Mouse (Mus musculus): ENCODE data around the gene Dck. TPM values are rescaled to one million over a fixed set of nuclear protein-coding genes. Genes with fewer than 3 reads are reported as not detected.
"Not testable (repeated sequence)": the region's sequence is repeated elsewhere in the genome, so short reads cannot be mapped to it uniquely, and the experiment has no call there.

Dck gene
- 90.6 and 96.1 TPM in 2 replicates for polyA plus RNA-seq (2015; fragmentation: Nextera tagmentation; extraction: Ambion mirVana)

- under 1% methylated on average over 51 of the region's 51 CpGs for WGBS (ENCODE audit: insufficient replicate concordance)
- peak within 1 kb of the TSS; percentile 82 for H3K4me3 ChIP-seq (replicated peaks)
- peak; percentile 98 for ATAC-seq (ENCODE audit: insufficient read depth)
- peaks cover 26% of the 10 kb centered on the region for H3K36me3 ChIP-seq (replicated peaks)
- peak within 1 kb of the TSS; percentile 69 for H3K4me2 ChIP-seq
- peak within 1 kb of the TSS; percentile 94 for H3K27ac ChIP-seq (replicated peaks)
- peaks cover 49% of the 10 kb centered on the region for H3K4me1 ChIP-seq (replicated peaks)
- no peaks in the 10 kb centered on the region for H3K27me3 ChIP-seq
- peak within 1 kb of the TSS; percentile 93 for H3K9ac ChIP-seq
- no peaks in the 10 kb centered on the region for H3K9me3 ChIP-seq (replicated peaks)
These were observed at the start of gene Dck for GRCm38 (mm10) chr5:88764987-88765481. Gene Dck, plus strand, starts transcription at chr5:88764996.

DNA sequence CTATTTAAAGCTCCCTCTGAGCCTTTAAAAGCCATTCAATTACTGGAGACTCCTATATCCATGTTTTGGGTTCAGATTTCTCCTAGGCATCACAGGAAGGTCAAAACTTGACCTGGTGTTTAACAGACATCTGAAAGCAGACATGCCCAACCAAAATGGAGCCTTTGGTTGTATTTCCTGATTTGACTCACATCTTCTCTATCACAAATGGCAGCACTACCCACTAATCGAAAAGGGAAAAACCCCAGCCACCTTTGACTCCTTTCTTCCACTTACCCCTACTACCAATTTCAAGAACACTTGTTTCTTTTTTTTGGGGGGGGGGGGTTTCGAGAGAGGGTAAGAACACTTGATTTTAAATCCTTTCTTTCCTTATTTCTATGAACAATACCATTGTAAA is 47.8 kb upstream of the Dck start:
- H3K4me3 ChIP-seq (replicated peaks) = no peak overlapping the region
- H3K4me1 ChIP-seq (replicated peaks) = peaks cover 10% of the 10 kb centered on the region
- 79% methylated on average over 2 of the region's 2 CpGs for WGBS (ENCODE audit: insufficient replicate concordance)
- H3K9ac ChIP-seq = no peak overlapping the region
- no peak overlapping the region for H3K27ac ChIP-seq (replicated peaks)
- H3K36me3 ChIP-seq (replicated peaks) = no peaks in the 10 kb centered on the region
- no peak overlapping the region for H3K4me2 ChIP-seq
- no peak for ATAC-seq (ENCODE audit: insufficient read depth)
- H3K9me3 ChIP-seq (replicated peaks) = no peaks in the 10 kb centered on the region
- H3K27me3 ChIP-seq = no peaks in the 10 kb centered on the region

DNA sequence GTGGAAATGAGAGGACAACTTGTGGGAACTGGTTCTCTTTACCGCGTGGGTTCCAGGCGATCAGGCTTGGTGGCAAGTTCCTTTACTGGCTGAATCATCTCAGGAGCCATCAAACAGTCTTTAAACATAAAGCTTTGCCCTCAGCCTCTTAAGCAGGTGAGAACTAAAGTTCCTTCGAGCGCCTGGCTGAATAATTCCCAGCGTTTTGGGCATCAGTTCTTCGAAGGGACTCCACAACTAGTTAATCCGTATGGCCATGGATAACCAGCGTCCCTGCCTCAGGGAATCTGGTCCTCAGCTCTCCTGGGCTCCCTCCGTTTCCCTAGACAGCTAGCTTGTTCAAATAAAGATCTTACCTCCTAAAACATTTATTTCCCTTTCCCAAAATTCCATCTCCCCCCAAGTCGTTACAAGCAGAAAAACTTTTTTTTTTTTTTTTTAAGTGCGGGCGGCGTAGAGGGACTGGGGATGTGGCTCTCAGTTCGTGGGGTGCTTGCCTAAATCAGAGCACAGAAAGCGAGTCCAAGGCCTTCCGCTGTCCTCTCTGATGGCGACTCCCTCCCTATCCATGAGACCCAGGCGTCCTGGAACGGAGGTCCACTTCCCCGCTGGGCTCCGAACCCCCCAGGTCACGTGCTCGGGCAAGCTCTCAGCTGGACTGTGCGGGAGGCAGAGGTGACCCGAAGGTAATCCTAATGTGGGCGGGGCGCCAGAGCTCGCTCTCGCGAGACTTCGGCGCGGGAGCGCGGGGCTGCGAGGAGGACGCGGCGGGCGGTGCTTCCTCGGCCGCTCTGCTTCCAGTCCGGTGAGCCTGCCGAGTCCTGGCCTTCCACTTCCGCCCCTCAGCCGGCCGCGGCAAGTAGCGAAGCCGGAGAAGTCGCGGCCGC is 44.4 kb upstream of the Dck start, which contains the start of gene Mob1b:
TSS of gene Mob1b (plus strand) at position 740 of the 887 bp plus-strand sequence.
- under 1% methylated on average over 52 of the region's 54 CpGs for whole genome bisulfite sequencing (ENCODE audit: insufficient replicate concordance)
- Histone ChIP-seq H3K4me3 (replicated peaks) (peak within 1 kb of the TSS; percentile 100), H3K9me3 (replicated peaks) (no peaks in the 10 kb centered on the region), H3K9ac (peak within 1 kb of the TSS; percentile 97), H3K36me3 (replicated peaks) (no peaks in the 10 kb centered on the region; the same call in 1 of the 2 replicates), H3K4me2 (peak within 1 kb of the TSS; percentile 80), H3K4me1 (replicated peaks) (peaks cover 41% of the 10 kb centered on the region), H3K27me3 (no peaks in the 10 kb centered on the region), H3K27ac (replicated peaks) (peak within 1 kb of the TSS; percentile 96)
- ATAC-seq (ENCODE audit: insufficient read depth) = peak; percentile 86

DNA sequence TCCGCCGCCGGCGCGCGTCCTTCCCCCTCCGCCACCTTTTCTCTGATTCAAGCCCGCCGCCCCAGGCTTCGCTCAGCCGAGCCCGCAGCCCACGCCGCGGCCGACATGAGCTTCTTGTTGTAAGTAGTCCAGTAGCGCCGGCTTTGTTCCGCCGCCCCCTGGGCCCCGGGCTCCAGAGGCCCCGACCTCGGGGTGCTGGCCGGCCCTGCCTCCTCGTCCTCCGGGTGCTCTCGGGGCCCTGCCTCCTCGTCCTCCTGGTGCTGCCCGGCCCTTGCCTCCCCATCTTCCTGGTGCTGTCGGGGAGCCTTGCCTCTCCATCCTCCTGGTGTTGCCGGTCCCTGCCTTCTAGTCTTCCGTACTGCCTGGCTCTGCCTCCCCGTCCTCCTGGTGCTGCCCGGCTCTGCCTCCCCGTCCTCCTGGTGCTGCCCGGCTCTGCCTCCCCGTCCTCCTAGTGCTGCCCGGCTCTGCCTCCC is 43.8 kb upstream of the Dck start:
- peak overlapping the region; percentile 96 for H3K27ac ChIP-seq (replicated peaks)
- H3K4me2 ChIP-seq = peak overlapping the region; percentile 80
- ATAC-seq (ENCODE audit: insufficient read depth) = peak; percentile 28
- under 1% methylated on average over 33 of the region's 38 CpGs for WGBS (ENCODE audit: insufficient replicate concordance)
- H3K27me3 ChIP-seq = no peaks in the 10 kb centered on the region
- H3K36me3 ChIP-seq (replicated peaks) = peaks cover 4% of the 10 kb centered on the region
- no peaks in the 10 kb centered on the region for H3K9me3 ChIP-seq (replicated peaks)
- peaks cover 47% of the 10 kb centered on the region for H3K4me1 ChIP-seq (replicated peaks)
- H3K4me3 ChIP-seq (replicated peaks) = peak overlapping the region; percentile 100
- H3K9ac ChIP-seq = peak overlapping the region; percentile 97

DNA sequence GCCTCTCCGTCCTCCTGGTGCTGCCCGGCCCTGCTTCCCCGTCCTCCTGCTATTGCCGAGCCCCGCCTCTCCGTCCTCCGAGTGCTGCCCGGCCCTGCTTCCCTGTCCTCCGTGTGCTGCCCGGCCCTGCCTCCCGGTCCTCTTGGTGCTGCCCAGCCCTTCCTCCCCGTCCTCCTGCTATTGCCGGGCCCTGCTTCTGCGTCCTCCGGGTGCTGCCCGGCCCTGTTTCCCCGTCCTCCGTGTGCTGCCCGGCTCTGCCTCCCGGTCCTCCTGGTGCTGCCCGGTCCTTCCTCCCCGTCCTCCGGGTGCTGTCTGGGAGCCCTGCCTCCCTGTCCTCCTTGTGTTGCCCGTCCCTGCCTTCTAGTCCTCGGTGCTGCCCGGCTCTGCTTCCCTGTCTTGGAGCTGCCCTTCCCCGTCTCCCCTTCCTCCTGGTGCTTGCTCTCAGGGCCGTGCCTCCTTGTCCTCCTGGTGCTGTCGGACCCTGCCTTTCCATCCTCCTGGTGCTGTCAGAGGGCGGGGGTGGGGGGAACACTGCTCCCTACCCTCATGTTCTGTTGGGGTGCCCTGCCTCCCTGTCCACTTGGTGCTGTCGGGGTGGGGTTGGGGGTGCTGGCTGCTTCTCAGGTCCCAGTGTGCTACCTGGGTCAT is 43.1 kb upstream of the Dck start:
- H3K27ac ChIP-seq (replicated peaks) = peak overlapping the region; percentile 96
- peaks cover 51% of the 10 kb centered on the region for H3K4me1 ChIP-seq (replicated peaks)
- H3K27me3 ChIP-seq = no peaks in the 10 kb centered on the region
- H3K4me3 ChIP-seq (replicated peaks) = peak overlapping the region; percentile 100
- peaks cover 5% of the 10 kb centered on the region for H3K36me3 ChIP-seq (replicated peaks)
- H3K9me3 ChIP-seq (replicated peaks) = no peaks in the 10 kb centered on the region
- peak overlapping the region; percentile 97 for H3K9ac ChIP-seq
- 2% methylated on average over 31 of the region's 31 CpGs for WGBS (ENCODE audit: insufficient replicate concordance)
- peak; percentile 60 for ATAC-seq (ENCODE audit: insufficient read depth)
- peak overlapping the region; percentile 80 for H3K4me2 ChIP-seq

DNA sequence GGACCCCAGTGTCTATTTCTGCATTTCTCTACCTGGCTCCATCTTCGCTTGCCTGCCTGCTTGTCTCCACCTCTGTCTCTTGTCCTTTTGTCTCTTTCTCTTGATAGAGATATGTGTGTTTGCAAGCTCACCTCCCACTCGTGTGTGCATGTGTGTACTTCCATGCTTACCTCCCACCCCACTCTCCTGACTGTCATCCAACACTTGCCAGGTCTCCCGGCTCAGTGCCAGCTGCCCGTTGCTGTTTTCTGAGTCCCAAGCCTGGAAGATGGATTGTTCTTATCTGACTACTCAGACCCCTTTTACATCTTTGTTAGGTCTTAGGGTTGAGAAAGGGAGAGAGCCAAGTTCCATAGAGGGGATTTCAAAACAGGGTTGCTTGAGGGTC is 42.6 kb upstream of the Dck start:
- ATAC-seq (ENCODE audit: insufficient read depth) = no peak
- peak overlapping the region; percentile 100 for H3K4me3 ChIP-seq (replicated peaks)
- H3K4me1 ChIP-seq (replicated peaks) = peaks cover 54% of the 10 kb centered on the region
- 10% methylated on average over 4 of the region's 4 CpGs for WGBS (ENCODE audit: insufficient replicate concordance)
- H3K9me3 ChIP-seq (replicated peaks) = no peaks in the 10 kb centered on the region
- H3K36me3 ChIP-seq (replicated peaks) = peaks cover 5% of the 10 kb centered on the region
- H3K4me2 ChIP-seq = peak overlapping the region; percentile 80
- H3K27me3 ChIP-seq = no peaks in the 10 kb centered on the region
- peak overlapping the region; percentile 97 for H3K9ac ChIP-seq
- peak overlapping the region; percentile 96 for H3K27ac ChIP-seq (replicated peaks)

- H3K9ac ChIP-seq = peak overlapping the region; percentile 50; the same call in 1 of the 2 replicates
These were observed 40.8 kb upstream of the Dck start for GRCm38 (mm10) chr5:88724030-88724429.

GRCm38 (mm10) chr5:88727593-88728144 is 37.1 kb upstream of the Dck start:
- Histone ChIP-seq H3K9me3 (replicated peaks) (no peaks in the 10 kb centered on the region), H3K27ac (replicated peaks) (0 out of 2 replicates have a peak overlapping the region, but pooled peaks have one; percentile 2), H3K4me3 (replicated peaks) (no peak overlapping the region), H3K36me3 (replicated peaks) (peaks cover 23% of the 10 kb centered on the region), H3K4me2 (peak overlapping the region; percentile 25; the same call in 1 of the 2 replicates), H3K4me1 (replicated peaks) (peaks cover 48% of the 10 kb centered on the region), H3K9ac (no peak overlapping the region), H3K27me3 (no peaks in the 10 kb centered on the region)
- WGBS (ENCODE audit: insufficient replicate concordance) = 48% methylated on average over 3 of the region's 3 CpGs
- ATAC-seq (ENCODE audit: insufficient read depth) = no peak

More at GRCm38 (mm10) chr5:88724030-88724429, 40.8 kb upstream of the Dck start:
- Histone ChIP-seq H3K4me2 (peak overlapping the region; percentile 80), H3K27me3 (no peaks in the 10 kb centered on the region), H3K36me3 (replicated peaks) (peaks cover 11% of the 10 kb centered on the region), H3K4me1 (replicated peaks) (peaks cover 64% of the 10 kb centered on the region), H3K4me3 (replicated peaks) (peak overlapping the region; percentile 100), H3K27ac (replicated peaks) (peak overlapping the region; percentile 96), H3K9me3 (replicated peaks) (no peaks in the 10 kb centered on the region)
- WGBS (ENCODE audit: insufficient replicate concordance) = 16% methylated on average over 3 of the region's 3 CpGs
- ATAC-seq (ENCODE audit: insufficient read depth) = peak; percentile 79

- H3K4me1 ChIP-seq (replicated peaks) = peaks cover 5% of the 10 kb centered on the region
- H3K9ac ChIP-seq = no peak overlapping the region
- 0 out of 2 replicates have a peak, but pooled peaks have one; percentile 15 for ATAC-seq (ENCODE audit: insufficient read depth)
- H3K27ac ChIP-seq (replicated peaks) = no peak overlapping the region
- H3K27me3 ChIP-seq = no peaks in the 10 kb centered on the region
- no peaks in the 10 kb centered on the region for H3K9me3 ChIP-seq (replicated peaks)
- no peak overlapping the region for H3K4me2 ChIP-seq
- 62% methylated on average over 2 of the region's 2 CpGs for WGBS (ENCODE audit: insufficient replicate concordance)
- H3K36me3 ChIP-seq (replicated peaks) = peaks cover 16% of the 10 kb centered on the region; the same call in 1 of the 2 replicates
- no peak overlapping the region for H3K4me3 ChIP-seq (replicated peaks)
These were observed 30.0 kb upstream of the Dck start for GRCm38 (mm10) chr5:88734786-88735185.

DNA sequence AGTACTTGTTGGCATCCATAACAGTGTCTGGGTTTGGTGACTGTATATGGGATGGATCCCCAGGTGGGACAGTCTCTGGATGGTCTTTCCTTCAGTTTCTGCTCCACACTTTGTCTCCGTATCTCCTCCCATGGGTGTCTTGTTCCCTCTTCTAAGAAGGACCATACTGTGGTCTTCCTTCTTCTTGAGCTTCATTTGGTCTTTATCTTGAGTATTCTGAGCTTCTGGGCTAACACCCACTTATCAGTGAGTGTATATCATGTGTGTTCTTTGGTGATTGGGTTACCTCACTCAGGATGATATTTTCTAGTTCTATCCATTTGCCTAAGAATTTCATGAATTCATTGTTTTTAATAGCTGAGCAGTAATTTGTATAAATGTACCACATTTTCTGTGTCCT is 23.7 kb upstream of the Dck start:
- H3K4me2 ChIP-seq = not testable (repeated sequence)
- peak; percentile 34; the same call in 1 of the 2 replicates for ATAC-seq (ENCODE audit: insufficient read depth)

More for the DNA sequence above, 23.7 kb upstream of the Dck start:
- not testable (repeated sequence) for H3K27me3 ChIP-seq; H3K4me1 ChIP-seq (replicated peaks); H3K9me3 ChIP-seq (replicated peaks); H3K9ac ChIP-seq; H3K4me3 ChIP-seq (replicated peaks)
- 78% methylated on average over 1 of the region's 1 CpGs for WGBS (ENCODE audit: insufficient replicate concordance)
- H3K27ac ChIP-seq (replicated peaks) = peak overlapping the region; percentile 24; the same call in 1 of the 2 replicates
- H3K36me3 ChIP-seq (replicated peaks) = peaks cover 51% of the 10 kb centered on the region
